Mouse (Mus musculus): ENCODE results near the gene Ddi2. TPM values are rescaled to one million over a fixed set of nuclear protein-coding genes. Genes with fewer than 3 reads are reported as not detected.

Gene Ddi2
- polyA plus RNA-seq, 1 experiment, result 15.6 TPM

DNA sequence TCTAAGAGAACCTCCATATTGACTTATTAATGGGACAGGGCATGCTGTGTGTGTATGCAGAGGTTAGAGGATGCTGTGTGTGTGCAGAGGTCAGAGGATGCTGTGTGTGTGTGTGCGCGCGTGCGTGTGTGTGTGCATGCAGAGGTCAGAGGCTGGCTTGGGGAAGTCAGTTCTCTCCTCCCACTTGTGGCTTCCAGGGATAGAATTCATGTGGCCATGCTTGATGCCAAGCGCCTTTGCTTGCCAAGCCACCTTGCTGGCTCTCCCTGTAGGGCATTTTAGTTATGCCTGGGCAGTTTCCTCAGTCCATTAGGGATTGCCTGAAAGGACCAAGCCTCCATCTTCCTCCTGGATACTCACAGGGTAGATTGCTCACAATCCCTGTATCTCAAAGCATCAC lies 86.5 kb downstream of the Ddi2 start:
- DNase-seq, result no peak
- peaks cover 17% of the 10 kb centered on the region for H3K36me3 ChIP-seq (ENCODE audit: control insufficient read depth, insufficient read depth, low read length)
- WGBS, result 98% methylated on average over 5 of the region's 5 CpGs
- H3K27ac ChIP-seq (ENCODE audit: control insufficient read depth, insufficient read depth, low read length), result no peak overlapping the region
- no peaks in the 10 kb centered on the region for H3K4me1 ChIP-seq (replicated peaks; ENCODE audit: control insufficient read depth, insufficient read depth, low read length)
- TF ChIP-seq CTCF (IDR thresholded peaks at IDR 0.05; ENCODE audit: borderline replicate concordance, control insufficient read depth, extremely low read depth, insufficient read depth, low read length, poor library complexity) (no peak), POLR2A (IDR thresholded peaks at IDR 0.05; ENCODE audit: control insufficient read depth, extremely low read depth, insufficient read depth, low read length, poor library complexity) (no peak)
- H3K27me3 ChIP-seq (ENCODE audit: control insufficient read depth, insufficient read depth, low read length), result no peaks in the 10 kb centered on the region
- H3K4me3 ChIP-seq (ENCODE audit: control insufficient read depth, insufficient read depth, low read length), result no peak overlapping the region

DNA sequence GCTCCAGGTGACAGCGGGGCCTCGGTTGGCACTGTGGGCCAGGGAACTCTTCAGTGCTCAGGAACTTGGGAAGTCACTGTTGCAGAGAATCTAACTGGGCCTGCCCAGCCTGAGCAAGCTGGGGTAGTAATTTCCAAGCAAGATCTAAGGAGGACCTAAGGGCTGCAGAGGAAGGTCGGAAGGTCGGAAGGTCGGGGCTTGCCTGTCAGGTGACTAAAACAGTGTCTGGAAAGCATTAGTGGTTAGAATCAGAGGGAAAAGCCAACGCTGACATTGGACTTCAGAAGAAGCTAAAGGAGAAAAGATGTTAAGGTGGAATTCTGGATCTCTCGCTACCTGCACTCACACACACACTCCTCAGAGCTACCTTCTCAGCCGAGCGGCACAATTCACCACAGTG lies 87.2 kb downstream of the Ddi2 start:
- WGBS, result 95% methylated on average over 9 of the region's 9 CpGs
- Histone ChIP-seq H3K36me3 (ENCODE audit: control insufficient read depth, insufficient read depth, low read length) (peaks cover 11% of the 10 kb centered on the region), H3K27ac (ENCODE audit: control insufficient read depth, insufficient read depth, low read length) (no peak overlapping the region), H3K27me3 (ENCODE audit: control insufficient read depth, insufficient read depth, low read length) (no peaks in the 10 kb centered on the region), H3K4me1 (replicated peaks; ENCODE audit: control insufficient read depth, insufficient read depth, low read length) (no peaks in the 10 kb centered on the region), H3K4me3 (ENCODE audit: control insufficient read depth, insufficient read depth, low read length) (no peak overlapping the region)
- DNase-seq, result no peak
- TF ChIP-seq POLR2A (IDR thresholded peaks at IDR 0.05; ENCODE audit: control insufficient read depth, extremely low read depth, insufficient read depth, low read length, poor library complexity) (no peak), CTCF (IDR thresholded peaks at IDR 0.05; ENCODE audit: borderline replicate concordance, control insufficient read depth, extremely low read depth, insufficient read depth, low read length, poor library complexity) (no peak)

GRCm38 (mm10) chr4:141632111-141632873 lies 90.9 kb downstream of the Ddi2 start:
- TF ChIP-seq POLR2A (IDR thresholded peaks at IDR 0.05; ENCODE audit: control insufficient read depth, extremely low read depth, insufficient read depth, low read length, poor library complexity), result no peak
- no peak for TF ChIP-seq CTCF (IDR thresholded peaks at IDR 0.05; ENCODE audit: borderline replicate concordance, control insufficient read depth, extremely low read depth, insufficient read depth, low read length, poor library complexity)
- WGBS, result 97% methylated on average over 21 of the region's 21 CpGs
- peaks cover 14% of the 10 kb centered on the region for H3K36me3 ChIP-seq (ENCODE audit: control insufficient read depth, insufficient read depth, low read length)

DNA sequence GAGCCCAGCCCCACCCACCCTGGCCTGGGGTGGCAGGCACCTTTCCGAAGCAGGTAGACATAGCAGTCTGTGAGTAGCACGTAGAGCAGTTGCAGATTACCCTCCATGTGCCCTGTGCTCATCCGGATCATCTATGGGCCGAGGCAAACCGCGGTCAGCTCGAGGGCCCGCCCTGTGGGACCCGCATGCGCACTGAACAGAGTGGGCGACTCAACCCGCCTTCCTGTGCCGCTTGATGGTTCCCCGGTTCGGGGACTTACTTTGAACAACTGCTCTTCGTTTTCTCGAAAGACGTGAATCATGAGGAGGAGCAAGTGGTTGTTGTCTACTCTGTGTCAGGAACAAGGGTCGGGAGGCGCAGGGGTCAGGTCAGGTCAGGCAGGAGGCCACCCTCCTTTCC lies 92.0 kb downstream of the Ddi2 start:
- Histone ChIP-seq H3K27me3 (ENCODE audit: control insufficient read depth, insufficient read depth, low read length) (no peaks in the 10 kb centered on the region), H3K4me3 (ENCODE audit: control insufficient read depth, insufficient read depth, low read length) (no peak overlapping the region), H3K27ac (ENCODE audit: control insufficient read depth, insufficient read depth, low read length) (no peak overlapping the region), H3K4me1 (replicated peaks; ENCODE audit: control insufficient read depth, insufficient read depth, low read length) (no peaks in the 10 kb centered on the region), H3K36me3 (ENCODE audit: control insufficient read depth, insufficient read depth, low read length) (peaks cover 14% of the 10 kb centered on the region)
- TF ChIP-seq POLR2A (IDR thresholded peaks at IDR 0.05; ENCODE audit: control insufficient read depth, extremely low read depth, insufficient read depth, low read length, poor library complexity) (no peak), CTCF (IDR thresholded peaks at IDR 0.05; ENCODE audit: borderline replicate concordance, control insufficient read depth, extremely low read depth, insufficient read depth, low read length, poor library complexity) (no peak)
- 98% methylated on average over 20 of the region's 20 CpGs for WGBS
- no peak for DNase-seq

More at GRCm38 (mm10) chr4:141632111-141632873, 90.9 kb downstream of the Ddi2 start:
- Histone ChIP-seq H3K4me3 (ENCODE audit: control insufficient read depth, insufficient read depth, low read length) (no peak overlapping the region), H3K27ac (ENCODE audit: control insufficient read depth, insufficient read depth, low read length) (no peak overlapping the region), H3K4me1 (replicated peaks; ENCODE audit: control insufficient read depth, insufficient read depth, low read length) (no peaks in the 10 kb centered on the region), H3K27me3 (ENCODE audit: control insufficient read depth, insufficient read depth, low read length) (no peaks in the 10 kb centered on the region)
- no peak for DNase-seq

DNA sequence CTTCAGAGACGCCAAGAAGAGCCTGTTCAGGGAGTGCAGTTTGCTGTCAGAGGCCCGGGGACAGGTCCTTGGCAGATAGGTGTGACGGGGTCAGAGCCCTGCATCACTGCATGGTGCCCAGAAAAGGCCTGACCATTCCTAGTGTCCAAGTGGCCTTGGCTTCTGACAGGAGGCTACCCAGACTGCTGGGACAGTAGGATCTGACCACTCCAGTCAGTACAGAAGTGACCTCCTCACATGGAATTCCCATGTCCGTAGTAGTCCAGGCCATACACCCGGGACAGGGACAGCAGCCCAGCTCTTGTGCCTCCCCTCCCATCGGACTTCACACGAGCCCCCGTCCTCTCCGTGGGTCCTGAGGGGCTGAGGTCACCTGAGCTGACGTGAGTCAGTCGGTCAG lies 93.2 kb downstream of the Ddi2 start:
- TF ChIP-seq CTCF (IDR thresholded peaks at IDR 0.05; ENCODE audit: borderline replicate concordance, control insufficient read depth, extremely low read depth, insufficient read depth, low read length, poor library complexity) (no peak), POLR2A (IDR thresholded peaks at IDR 0.05; ENCODE audit: control insufficient read depth, extremely low read depth, insufficient read depth, low read length, poor library complexity) (no peak)
- 97% methylated on average over 11 of the region's 11 CpGs for WGBS
- no peaks in the 10 kb centered on the region for H3K4me1 ChIP-seq (replicated peaks; ENCODE audit: control insufficient read depth, insufficient read depth, low read length)
- H3K36me3 ChIP-seq (ENCODE audit: control insufficient read depth, insufficient read depth, low read length), result peaks cover 14% of the 10 kb centered on the region
- DNase-seq, result no peak
- no peak overlapping the region for H3K27ac ChIP-seq (ENCODE audit: control insufficient read depth, insufficient read depth, low read length)
- H3K4me3 ChIP-seq (ENCODE audit: control insufficient read depth, insufficient read depth, low read length), result no peak overlapping the region
- no peaks in the 10 kb centered on the region for H3K27me3 ChIP-seq (ENCODE audit: control insufficient read depth, insufficient read depth, low read length)

GRCm38 (mm10) chr4:141628661-141629060 lies 94.6 kb downstream of the Ddi2 start:
- WGBS, result 91% methylated on average over 14 of the region's 14 CpGs
- TF ChIP-seq CTCF (IDR thresholded peaks at IDR 0.05; ENCODE audit: borderline replicate concordance, control insufficient read depth, extremely low read depth, insufficient read depth, low read length, poor library complexity) (no peak), POLR2A (IDR thresholded peaks at IDR 0.05; ENCODE audit: control insufficient read depth, extremely low read depth, insufficient read depth, low read length, poor library complexity) (no peak)
- DNase-seq, result no peak

More at GRCm38 (mm10) chr4:141628661-141629060, 94.6 kb downstream of the Ddi2 start:
- Histone ChIP-seq H3K4me3 (ENCODE audit: control insufficient read depth, insufficient read depth, low read length) (no peak overlapping the region), H3K27me3 (ENCODE audit: control insufficient read depth, insufficient read depth, low read length) (no peaks in the 10 kb centered on the region), H3K4me1 (replicated peaks; ENCODE audit: control insufficient read depth, insufficient read depth, low read length) (no peaks in the 10 kb centered on the region), H3K27ac (ENCODE audit: control insufficient read depth, insufficient read depth, low read length) (no peak overlapping the region), H3K36me3 (ENCODE audit: control insufficient read depth, insufficient read depth, low read length) (peaks cover 14% of the 10 kb centered on the region)

Other genes with a start within 250 kb of the Ddi2 start
- 63.4 and 84.1 TPM in 2 replicates for gene Spen, start 184.8 kb downstream of the Ddi2 start, polyA plus RNA-seq (2012; rRNA removed)
- 9.5 and 16.2 TPM in 2 replicates for gene Fblim1, start 117.3 kb downstream of the Ddi2 start, polyA plus RNA-seq (2012; rRNA removed)
- gene Tmem82, start 104.8 kb downstream of the Ddi2 start, polyA plus RNA-seq (2012; rRNA removed), result 1.2 and 2.8 TPM in 2 replicates
- 2.6 and 12.3 TPM in 2 replicates for gene Slc25a34, start 99.6 kb downstream of the Ddi2 start, polyA plus RNA-seq (2012; rRNA removed)
- gene Plekhm2, start 58.5 kb downstream of the Ddi2 start, polyA plus RNA-seq (2012; rRNA removed), result 58.5 and 71.4 TPM in 2 replicates
- 8.5 and 14.4 TPM in 2 replicates for gene Rsc1a1, start 37.8 kb downstream of the Ddi2 start, polyA plus RNA-seq (2012; rRNA removed)
- 0.18 and 0.92 TPM in 2 replicates for gene Agmat, start 23.3 kb upstream of the Ddi2 start, polyA plus RNA-seq (2012; rRNA removed)
- gene Dnajc16, start 67.5 kb upstream of the Ddi2 start, polyA plus RNA-seq (2012; rRNA removed), result 11.8 and 11.9 TPM in 2 replicates
- 16.0 and 16.9 TPM in 2 replicates for gene Casp9, start 70.2 kb upstream of the Ddi2 start, polyA plus RNA-seq (2012; rRNA removed)
- gene Cela2a, start 102.7 kb upstream of the Ddi2 start, polyA plus RNA-seq (2012; rRNA removed), result 0.46 and 2.1 TPM in 2 replicates
- 0.35 and 0.43 TPM in 2 replicates for gene Ctrc, start 122.9 kb upstream of the Ddi2 start, polyA plus RNA-seq (2012; rRNA removed)
- 120 and 128 TPM in 2 replicates for gene Efhd2, start 151.5 kb upstream of the Ddi2 start, polyA plus RNA-seq (2012; rRNA removed)